Mouse (Mus musculus) liver, embryonic 18 days (tissue): ENCODE results near the gene Olfr1013. TPM values are rescaled to one million over a fixed set of nuclear protein-coding genes. Genes with fewer than 3 reads are reported as not detected.

ENCODE experiments used
- polyA plus RNA-seq: library from polyadenylated mRNA; depleted of rRNA; stranded (reverse); fragments of >200 nt; gene quantifications from 2 replicates; pipeline ENCODE4 v1.2.3, GENCODE M21; 2012; rRNA removed

Olfr1013 gene
- not detected in 2 replicates for polyA plus RNA-seq

GRCm38 (mm10) chr2:85766798-85767197, at the start of gene Olfr1013:
Gene Olfr1013 (plus strand): TSS chr2:85767098.

GRCm38 (mm10) chr2:85762666-85763065, 4.2 kb upstream of the Olfr1013 start, which contains the start of gene Olfr1012:
Gene Olfr1012 (minus strand): TSS chr2:85762766.

DNA sequence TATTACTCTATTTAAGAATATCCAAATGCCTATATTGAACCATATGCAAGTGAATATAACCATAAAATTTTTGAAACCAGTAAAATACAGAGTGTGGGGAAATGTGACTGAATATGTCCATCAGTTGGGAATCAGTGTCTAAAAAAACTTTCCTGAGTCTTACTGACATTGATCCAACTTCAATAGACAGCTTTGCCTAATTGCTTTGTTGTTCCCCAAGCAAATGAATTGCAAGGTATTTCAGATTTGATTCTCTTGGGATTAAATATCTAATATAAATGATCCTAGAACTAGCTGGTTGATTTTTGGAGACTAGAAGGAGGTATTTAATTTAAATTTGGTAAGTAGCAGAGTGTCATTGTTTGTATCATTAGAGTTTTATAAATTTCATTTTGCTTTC, 5.5 kb downstream of the Olfr1013 start, which contains the start of gene Olfr1014:
Gene Olfr1014, plus strand, starts transcription at position 301 of the 400 bp plus-strand sequence.

DNA sequence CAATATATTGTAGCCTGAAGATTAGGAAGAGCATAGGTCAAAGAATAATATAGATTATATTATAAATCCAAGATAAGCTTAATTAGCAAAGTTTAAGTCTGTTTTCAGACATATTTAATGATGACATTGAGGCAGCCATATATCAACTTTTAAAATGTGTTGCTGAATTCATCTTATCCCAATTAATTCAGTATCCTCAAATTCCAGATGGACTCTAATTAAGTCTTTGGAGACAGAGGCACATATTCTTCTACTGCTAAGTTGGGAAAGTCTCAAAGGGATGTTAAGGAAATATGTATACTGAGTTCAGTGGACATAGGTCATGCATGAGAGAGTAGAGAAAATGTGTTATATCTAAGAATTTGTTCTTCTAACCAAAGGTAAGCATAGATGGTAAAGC, 14.8 kb downstream of the Olfr1013 start, which contains the start of gene Olfr1015:
Gene Olfr1015, plus strand, starts transcription at position 301 of the 400 bp plus-strand sequence.

GRCm38 (mm10) chr2:85802444-85802843, 35.5 kb downstream of the Olfr1013 start, which contains the start of gene Olfr1016:
Gene Olfr1016 (minus strand): TSS chr2:85802544.

DNA sequence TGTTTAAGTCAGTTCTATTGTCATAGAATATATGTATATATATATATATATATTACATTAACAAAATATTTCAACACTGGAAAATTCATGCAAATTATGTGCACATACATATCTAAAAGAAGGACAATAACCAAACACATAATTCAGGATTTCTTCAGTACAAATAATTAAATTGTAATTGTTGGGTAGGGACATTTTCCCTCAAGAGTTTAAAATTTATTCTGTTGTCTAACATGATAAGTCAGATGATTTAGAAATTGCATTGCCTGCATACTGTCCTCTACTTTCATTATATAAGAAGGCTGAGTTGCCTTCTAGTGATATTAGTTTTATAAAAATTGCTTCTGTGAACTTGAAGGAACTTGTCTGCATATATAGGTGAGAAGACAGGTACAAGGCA, 51.3 kb downstream of the Olfr1013 start, which contains the start of gene Olfr1018:
Gene Olfr1018, plus strand, starts transcription at position 301 of the 400 bp plus-strand sequence.

Other genes starting within 250 kb of the Olfr1013 start
- gene 4833423E24Rik, start 248.1 kb upstream of the Olfr1013 start, polyA plus RNA-seq, result not detected in 2 replicates
- not detected in 2 replicates for gene Olfr996, start 187.9 kb upstream of the Olfr1013 start, polyA plus RNA-seq
- gene Olfr998, start 178.2 kb upstream of the Olfr1013 start, polyA plus RNA-seq, result not detected in 2 replicates
- not detected in 2 replicates for gene Olfr1000, start 155.2 kb upstream of the Olfr1013 start, polyA plus RNA-seq
- not detected in 2 replicates for gene Olfr1002, start 116.4 kb upstream of the Olfr1013 start, polyA plus RNA-seq
- gene Olfr154, start 102.6 kb upstream of the Olfr1013 start, polyA plus RNA-seq, result not detected in 2 replicates
- not detected in 2 replicates for gene Olfr1006, start 88.3 kb upstream of the Olfr1013 start, polyA plus RNA-seq
- not detected in 2 replicates for gene Olfr1008, start 77.7 kb upstream of the Olfr1013 start, polyA plus RNA-seq
- not detected in 2 replicates for gene Olfr1009, start 51.7 kb upstream of the Olfr1013 start, polyA plus RNA-seq
- gene Olfr1012, start 4.3 kb upstream of the Olfr1013 start, polyA plus RNA-seq, result not detected in 2 replicates
- not detected in 2 replicates for gene Olfr1014, start 5.6 kb downstream of the Olfr1013 start, polyA plus RNA-seq
- not detected in 2 replicates for gene Olfr1015, start 14.9 kb downstream of the Olfr1013 start, polyA plus RNA-seq
- not detected in 2 replicates for gene Olfr1016, start 35.4 kb downstream of the Olfr1013 start, polyA plus RNA-seq
- not detected in 2 replicates for gene Olfr1018, start 51.4 kb downstream of the Olfr1013 start, polyA plus RNA-seq
- gene Olfr1019, start 78.4 kb downstream of the Olfr1013 start, polyA plus RNA-seq, result not detected in 2 replicates
- gene Olfr1020, start 79.9 kb downstream of the Olfr1013 start, polyA plus RNA-seq, result not detected in 2 replicates
- gene Olfr1022, start 101.5 kb downstream of the Olfr1013 start, polyA plus RNA-seq, result not detected in 2 replicates
- not detected in 2 replicates for gene Olfr1023, start 118.5 kb downstream of the Olfr1013 start, polyA plus RNA-seq
- not detected in 2 replicates for gene Olfr1024, start 138.0 kb downstream of the Olfr1013 start, polyA plus RNA-seq
- not detected in 2 replicates for gene Olfr1025-ps1, start 148.1 kb downstream of the Olfr1013 start, polyA plus RNA-seq
- gene Olfr1026, start 154.5 kb downstream of the Olfr1013 start, polyA plus RNA-seq, result not detected in 2 replicates
- gene Olfr1028, start 183.3 kb downstream of the Olfr1013 start, polyA plus RNA-seq, result not detected in 2 replicates
- gene Olfr1029, start 206.8 kb downstream of the Olfr1013 start, polyA plus RNA-seq, result not detected in 2 replicates
- not detected in 2 replicates for gene Olfr1030, start 212.2 kb downstream of the Olfr1013 start, polyA plus RNA-seq
- not detected in 2 replicates for gene Olfr1031, start 223.2 kb downstream of the Olfr1013 start, polyA plus RNA-seq
- not detected in 2 replicates for gene Olfr1032, start 238.4 kb downstream of the Olfr1013 start, polyA plus RNA-seq